Mouse (Mus musculus) liver, embryonic 14.5 days (tissue): Measurements from ENCODE around the gene A830031A19Rik. TPM values are rescaled to one million over a fixed set of nuclear protein-coding genes. Genes with fewer than 3 reads are reported as not detected.

ENCODE experiments used
- ATAC-seq: fragments of 200-750 bp; cut with Nextera tagmentation; 2 replicates; pipeline ENCODE4 v1.8.0; 2017; ENCODE audit warnings: moderate number of reproducible peaks, mild to moderate bottlenecking, moderate library complexity; ENCODE audit not compliant: insufficient read depth
- DNase-seq, 3 experiments: peaks; one replicate each; pipeline ENCODE4 v3.0.0-alpha.2; 2012 to 2013; ENCODE audit warnings: low read depth in 3 of 3, low spot score in 3 of 3
- H3K27ac ChIP-seq: fragments of 300-500 bp; sonication (generic); 2 replicates; pipeline ENCODE4 v1.5.1; 2014; ENCODE audit warnings: moderate library complexity, mild to moderate bottlenecking, control low read depth, inconsistent platforms
- H3K27me3 ChIP-seq: fragments of 300-500 bp; sonication (generic); 2 replicates; pipeline ENCODE4 v1.6.1; 2014; ENCODE audit warnings: mild to moderate bottlenecking, low read length, moderate library complexity; ENCODE audit not compliant: control insufficient read depth, insufficient read depth
- H3K36me3 ChIP-seq: fragments of 300-500 bp; sonication (generic); replicated peaks from 2 replicates; pipeline ENCODE4 v1.6.1; 2014; ENCODE audit warnings: low read depth; ENCODE audit not compliant: control insufficient read depth, insufficient read depth
- H3K4me1 ChIP-seq, 2 experiments: fragments of 200-500 bp in 1 of 2; fragments of 300-500 bp in 1 of 2; sonication (generic) in 1 of 2; replicated peaks; 2 replicates each; pipeline ENCODE4 v1.6.1; 2012 to 2014; ENCODE audit warnings: antibody characterized with exemption in 1 of 2, inconsistent platforms in 1 of 2, low read length in 1 of 2; ENCODE audit not compliant: control insufficient read depth in 2 of 2, insufficient read depth in 2 of 2
- H3K4me2 ChIP-seq: fragments of 300-500 bp; sonication (generic); 2 replicates; pipeline ENCODE4 v1.6.1; 2014; ENCODE audit warnings: low read depth, mild to moderate bottlenecking, control low read depth, moderate library complexity
- H3K4me3 ChIP-seq, 2 experiments: fragments of 200-500 bp in 1 of 2; fragments of 300-500 bp in 1 of 2; sonication (generic) in 1 of 2; 2 replicates each; pipeline ENCODE4 v1.5.1; 2012 to 2014; ENCODE audit warnings: low read depth in 2 of 2, low read length in 2 of 2, mild to moderate bottlenecking in 2 of 2, control low read depth in 1 of 2, inconsistent platforms in 1 of 2, moderate library complexity in 1 of 2; ENCODE audit not compliant: insufficient read depth in 1 of 2
- H3K9ac ChIP-seq: fragments of 300-500 bp; sonication (generic); replicated peaks from 2 replicates; pipeline ENCODE4 v1.6.1; 2014; ENCODE audit warnings: mild to moderate bottlenecking, control low read depth, moderate library complexity
- H3K9me3 ChIP-seq: fragments of 300-500 bp; sonication (generic); 2 replicates; pipeline ENCODE4 v1.6.1; 2016; ENCODE audit warnings: low read length, mixed read lengths; ENCODE audit not compliant: control insufficient read depth
- CTCF ChIP-seq: IDR thresholded peaks from 2 replicates; pipeline ENCODE4 v1.5.1; 2016; ENCODE audit warnings: antibody characterized with exemption, low read depth, control low read depth
- EP300 ChIP-seq: IDR thresholded peaks from 2 replicates; pipeline ENCODE4 v1.6.1; 2016; ENCODE audit warnings: antibody characterized with exemption, low read depth
- whole genome bisulfite sequencing: fragments of 180-500 bp; shearing (Covaris S2); extraction: QIAGEN DNeasy Blood & Tissue Kit; methylation state at CpG from one replicate; pipeline ENCODE4 v1.1.7; 2014; ENCODE audit not compliant: insufficient replicate concordance; 5-methylcytosine and 5-hydroxymethylcytosine counted together
- microRNA-seq: library from miRNA; unstranded; fragments of <30 nt; microRNA quantifications from one replicate; pipeline ENCODE4, GENCODE M21; 2016
- polyA plus RNA-seq, 2 experiments: library from polyadenylated mRNA; depleted of rRNA in 1 of 2; stranded (reverse) in 1 of 2; unstranded in 1 of 2; fragments of >200 nt; fragmentation: Nextera tagmentation in 1 of 2; extraction: Ambion mirVana in 1 of 2; gene quantifications; 2 replicates each; pipeline versions ENCODE4 v1.2.1 to v1.2.3; 2012 to 2014

The A830031A19Rik gene
- polyA plus RNA-seq, 2 experiments, result not detected

DNA sequence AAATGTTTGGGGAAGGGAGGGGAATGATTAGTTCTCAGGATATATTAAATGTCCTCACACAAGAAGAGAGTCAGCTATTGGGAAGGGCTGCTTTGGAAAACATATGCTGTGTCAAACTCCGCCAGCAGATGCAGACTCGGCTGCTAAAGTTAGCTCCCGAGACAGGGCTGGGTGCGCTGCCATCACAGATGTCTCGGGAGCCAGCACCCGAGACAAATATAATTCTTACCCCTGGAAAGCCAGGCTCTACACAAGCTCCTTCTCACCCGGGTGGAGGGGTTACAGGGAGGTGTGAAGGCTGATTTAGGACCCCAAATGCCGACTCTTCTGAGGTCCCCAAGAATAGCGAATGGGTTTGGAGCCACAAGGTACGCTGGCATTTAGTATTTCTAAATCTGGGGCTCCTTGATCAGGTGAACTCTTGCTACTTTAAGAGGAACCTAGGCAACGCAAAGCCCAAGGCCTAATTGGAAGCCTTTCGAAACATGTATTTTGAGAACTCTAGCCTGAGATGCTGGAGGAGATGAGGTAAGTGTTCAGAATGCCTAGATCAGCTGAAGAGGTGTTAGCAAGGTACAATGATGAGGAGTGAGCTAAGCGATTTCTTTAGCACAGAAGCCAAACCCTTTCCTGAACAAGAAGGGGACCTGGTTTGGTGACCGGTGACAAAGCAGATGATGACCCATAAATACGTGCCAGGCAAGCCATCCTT, 69.3 kb downstream of the A830031A19Rik start:
- Histone ChIP-seq H3K4me3 (no peak overlapping the region), H3K9me3 (no peaks in the 10 kb centered on the region), H3K9ac (no peak overlapping the region), H3K4me1 (no peaks in the 10 kb centered on the region), H3K27me3 (no peaks in the 10 kb centered on the region), H3K36me3 (no peaks in the 10 kb centered on the region), H3K27ac (no peak overlapping the region), H3K4me2 (no peak overlapping the region)
- ATAC-seq, result no peak
- DNase-seq, result no peak
- TF ChIP-seq CTCF (no peak), EP300 (no peak)
- 63% methylated on average over 15 of the region's 15 CpGs for WGBS

DNA sequence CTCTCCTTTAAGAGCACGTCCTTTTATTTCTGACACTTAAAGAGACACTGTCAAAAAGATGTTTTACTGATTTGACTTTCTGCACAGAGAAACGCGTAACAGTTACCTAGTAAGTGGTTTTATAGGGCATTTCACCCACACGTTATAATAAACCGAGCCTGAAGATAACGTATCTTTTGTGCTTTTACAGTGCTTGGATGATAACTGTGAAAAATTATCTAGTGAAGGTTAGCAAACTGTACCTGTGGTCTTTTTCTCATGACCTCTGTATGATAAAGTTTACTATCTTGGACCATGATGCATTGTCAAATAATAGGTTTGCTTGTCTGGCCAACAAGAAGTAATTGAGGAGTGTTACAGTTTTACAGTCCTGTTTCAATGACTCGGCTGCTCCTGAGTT, 74.2 kb downstream of the A830031A19Rik start:
- no peak overlapping the region for H3K27ac ChIP-seq
- H3K36me3 ChIP-seq, result no peaks in the 10 kb centered on the region
- WGBS, result 67% methylated on average over 7 of the region's 7 CpGs
- DNase-seq (no peak), ATAC-seq (no peak)
- no peak overlapping the region for H3K9ac ChIP-seq
- H3K9me3 ChIP-seq, result no peaks in the 10 kb centered on the region
- no peaks in the 10 kb centered on the region for H3K27me3 ChIP-seq
- H3K4me2 ChIP-seq, result no peak overlapping the region
- no peak for TF ChIP-seq EP300
- H3K4me1 ChIP-seq, result no peaks in the 10 kb centered on the region
- H3K4me3 ChIP-seq, result no peak overlapping the region

Small RNAs within 50 kb of the gene (microRNA-seq; reads per million reads assigned to microRNA genes)
- not detected for gene Gm44381

Other genes with a start within 250 kb of the A830031A19Rik start
- gene Papolg, start 179.8 kb downstream of the A830031A19Rik start, polyA plus RNA-seq (2012; rRNA removed), result 1.9 and 3.1 TPM in 2 replicates
- gene Papolg, start 179.8 kb downstream of the A830031A19Rik start, polyA plus RNA-seq (2014; fragmentation: Nextera tagmentation; extraction: Ambion mirVana), result 4.4 and 4.9 TPM in 2 replicates
- 10.9 and 13.0 TPM in 2 replicates for gene Bcl11a, start 3.0 kb upstream of the A830031A19Rik start, polyA plus RNA-seq (2012; rRNA removed)
- gene Bcl11a, start 3.0 kb upstream of the A830031A19Rik start, polyA plus RNA-seq (2014; fragmentation: Nextera tagmentation; extraction: Ambion mirVana), result 29.4 and 33.0 TPM in 2 replicates